Mouse (Mus musculus) adipocyte (in vitro differentiated cells): ENCODE data around the gene Il15ra.

ENCODE experiments used
- DNase-seq: peaks from one replicate; pipeline ENCODE4 v3.0.0-alpha.2; 2016; ENCODE audit warnings: low spot score

Gene Il15ra

GRCm38 (mm10) chr2:11705201-11706025 lies at the start of gene Il15ra:
Gene Il15ra (plus strand): TSS chr2:11705290.
- peak; percentile 81 for DNase-seq

DNA sequence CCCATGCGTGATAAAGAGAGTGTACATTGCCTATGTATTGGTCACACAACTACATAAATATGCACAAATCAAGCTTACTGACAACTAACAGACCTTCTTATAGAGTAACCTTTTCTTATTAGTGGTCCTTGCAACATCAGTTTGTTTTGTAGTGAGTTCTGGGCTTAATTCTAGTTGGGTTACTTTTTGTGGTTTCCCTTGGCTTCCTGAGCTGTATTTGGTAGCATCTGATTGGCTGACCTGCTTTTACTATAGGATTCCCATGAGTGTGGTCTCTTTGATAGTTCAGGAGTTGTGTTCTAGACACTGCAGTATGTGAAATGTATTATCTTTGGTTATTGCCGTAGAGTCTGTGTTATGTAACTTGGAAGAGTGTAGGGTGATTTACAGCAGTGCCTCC lies 47.5 kb upstream of the Il15ra start:
- no peak for DNase-seq

DNA sequence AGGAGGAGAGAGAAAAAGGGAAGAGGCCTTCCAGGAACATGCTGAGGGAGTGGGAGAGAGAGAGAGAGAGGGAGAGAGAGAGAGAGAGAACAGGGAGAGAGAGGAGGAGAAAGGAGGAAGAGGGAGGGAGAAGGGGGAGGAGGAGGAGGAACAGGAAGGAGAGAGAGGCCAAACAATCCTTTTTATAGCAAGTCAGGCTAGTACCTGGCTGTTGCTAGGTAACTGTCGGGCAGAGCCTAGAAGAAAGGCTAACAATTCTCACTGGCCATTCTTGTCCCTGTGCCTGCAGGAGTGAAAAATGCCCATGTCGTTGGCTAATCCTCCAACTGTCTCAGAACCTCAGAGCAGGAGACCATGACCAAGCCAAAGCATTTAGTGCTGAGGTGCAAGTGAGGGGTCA lies 45.8 kb upstream of the Il15ra start:
- DNase-seq = no peak

DNA sequence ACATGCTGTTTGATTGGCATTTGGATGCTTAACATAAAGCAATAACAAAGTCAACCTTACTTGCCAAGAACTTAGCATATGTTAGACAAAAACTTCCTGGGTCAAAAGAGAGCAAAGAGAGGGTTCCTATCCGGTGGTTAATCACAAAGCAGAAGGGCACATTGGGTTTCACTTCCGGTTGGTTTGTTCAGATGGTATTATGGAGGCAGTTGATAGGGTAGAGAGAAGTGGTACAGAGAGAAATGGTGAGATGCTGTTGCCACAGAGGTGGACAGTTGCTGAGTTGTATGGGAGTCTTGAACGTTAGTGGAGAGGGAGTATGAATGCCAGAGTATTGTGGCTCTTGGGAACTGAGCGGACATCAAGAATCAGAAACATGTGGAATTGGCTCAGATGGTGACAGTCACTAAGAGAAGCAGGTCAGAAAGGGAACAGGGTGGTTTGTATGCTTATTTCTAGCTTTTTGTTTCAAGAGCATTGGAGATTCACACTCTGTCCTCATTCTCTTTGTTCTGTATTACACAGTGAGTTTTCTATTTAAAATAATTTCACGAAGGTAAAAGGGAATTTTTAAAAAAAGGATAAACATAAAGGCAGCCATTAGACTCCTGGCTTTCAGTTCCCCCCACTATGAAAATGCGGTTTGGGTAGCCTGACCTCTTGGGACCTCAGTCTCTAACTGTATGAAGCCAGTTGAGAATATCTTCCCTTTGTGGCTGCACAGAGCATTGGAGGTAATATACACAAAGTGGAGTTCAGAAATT lies 42.8 kb upstream of the Il15ra start:
- DNase-seq = no peak

DNA sequence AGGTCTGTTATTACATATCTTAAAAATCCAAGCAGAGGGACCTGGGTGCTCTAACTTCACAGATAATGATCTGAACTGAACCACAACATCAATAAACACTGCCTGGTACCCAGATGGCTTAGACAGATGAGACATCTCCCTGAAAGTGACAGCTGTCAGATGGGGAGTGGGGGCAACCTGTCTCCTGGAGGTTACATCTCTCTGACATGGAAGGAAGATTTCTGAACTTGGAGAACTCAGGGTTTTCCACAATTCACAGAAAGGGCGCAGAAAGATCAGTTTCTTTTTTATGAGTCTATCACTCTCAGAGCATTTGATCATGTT lies 42.2 kb upstream of the Il15ra start:
- no peak for DNase-seq

- peak; percentile 81 for DNase-seq
Observed at GRCm38 (mm10) chr2:11663961-11664360, 41.1 kb upstream of the Il15ra start.

GRCm38 (mm10) chr2:11664367-11664766 lies 40.7 kb upstream of the Il15ra start:
- no peak for DNase-seq

DNA sequence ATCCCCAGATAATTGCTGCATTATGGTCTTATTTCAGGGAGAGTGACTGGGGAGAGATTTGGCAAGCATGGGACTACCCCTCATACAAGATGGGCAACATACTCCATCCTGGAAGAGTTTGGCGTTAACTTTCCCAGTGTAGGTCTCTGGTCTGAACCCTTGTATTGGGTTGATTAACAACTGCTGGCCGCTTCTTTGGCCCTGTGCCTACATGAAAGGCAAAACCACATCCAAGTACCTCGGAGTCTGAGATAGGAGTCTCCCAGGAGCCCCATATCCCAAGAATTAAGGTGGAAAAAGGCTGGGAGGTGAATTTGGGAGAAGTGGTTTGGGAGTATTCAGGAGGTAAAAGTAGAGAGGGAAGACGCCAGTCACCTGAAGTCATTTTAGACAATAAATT lies 40.3 kb upstream of the Il15ra start:
- DNase-seq = peak; percentile 11

GRCm38 (mm10) chr2:11665326-11665725 lies 39.8 kb upstream of the Il15ra start:
- peak; percentile 34 for DNase-seq

DNA sequence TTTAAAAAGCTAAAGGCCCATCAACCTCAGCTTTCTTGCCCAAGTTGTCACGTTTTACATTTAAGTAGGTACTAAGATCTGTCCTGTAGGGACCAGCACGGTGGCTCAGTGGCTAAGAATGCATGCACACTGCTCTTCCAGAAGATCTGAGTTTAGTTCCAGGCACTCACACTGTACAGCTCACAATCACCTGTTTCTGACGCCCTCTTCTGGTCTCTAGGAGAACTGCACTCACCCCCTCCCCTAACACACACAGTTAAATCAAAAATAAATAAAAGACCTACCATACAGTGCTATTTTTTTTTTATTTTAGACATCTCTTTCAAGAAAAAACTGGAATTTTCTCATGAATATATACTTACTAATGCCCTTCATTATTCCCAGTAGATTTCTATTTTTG lies 32.9 kb upstream of the Il15ra start:
- DNase-seq = no peak

DNA sequence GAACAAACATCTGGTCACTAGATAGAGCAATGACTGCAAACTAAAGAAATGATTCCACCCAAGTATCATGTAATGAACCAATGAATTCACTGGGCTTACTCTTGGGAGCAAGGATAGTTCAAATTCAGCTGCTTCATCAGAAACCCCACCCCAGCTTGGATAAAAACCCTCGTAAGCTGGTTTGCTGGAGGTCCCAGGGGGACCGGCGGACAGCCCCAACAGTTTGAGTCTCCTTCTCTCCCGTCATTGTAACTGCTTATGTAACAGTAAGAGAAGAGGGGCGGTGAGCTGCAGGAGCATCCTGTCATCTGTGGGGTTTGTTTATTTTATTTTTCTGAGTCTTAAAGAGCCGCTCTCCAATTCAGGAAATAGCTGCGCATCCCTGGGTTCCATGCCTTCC lies 25.5 kb upstream of the Il15ra start:
- no peak for DNase-seq

DNA sequence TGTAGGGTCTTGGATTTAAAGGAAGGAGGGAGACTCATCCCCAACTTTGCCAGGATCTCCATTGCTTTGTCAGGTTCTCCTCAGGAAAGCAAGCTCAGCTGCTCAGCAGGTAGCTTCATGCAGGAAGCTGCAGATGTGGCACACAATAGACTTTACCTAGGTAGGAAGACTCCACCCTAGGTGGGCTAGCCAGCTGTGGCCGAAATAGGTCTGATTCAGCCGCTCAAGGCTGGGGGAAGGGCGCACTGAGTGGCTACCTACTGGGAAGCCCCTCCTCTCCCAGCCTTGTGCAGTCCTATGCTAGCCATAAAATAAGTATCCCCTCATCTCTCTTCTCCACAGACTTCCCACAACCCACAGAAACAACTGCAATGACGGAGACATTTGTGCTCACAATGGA lies 22.4 kb upstream of the Il15ra start:
- DNase-seq = no peak

GRCm38 (mm10) chr2:11686512-11686911 lies 18.6 kb upstream of the Il15ra start:
- no peak for DNase-seq

GRCm38 (mm10) chr2:11687436-11687835 lies 17.7 kb upstream of the Il15ra start:
- DNase-seq = peak; percentile 65

DNA sequence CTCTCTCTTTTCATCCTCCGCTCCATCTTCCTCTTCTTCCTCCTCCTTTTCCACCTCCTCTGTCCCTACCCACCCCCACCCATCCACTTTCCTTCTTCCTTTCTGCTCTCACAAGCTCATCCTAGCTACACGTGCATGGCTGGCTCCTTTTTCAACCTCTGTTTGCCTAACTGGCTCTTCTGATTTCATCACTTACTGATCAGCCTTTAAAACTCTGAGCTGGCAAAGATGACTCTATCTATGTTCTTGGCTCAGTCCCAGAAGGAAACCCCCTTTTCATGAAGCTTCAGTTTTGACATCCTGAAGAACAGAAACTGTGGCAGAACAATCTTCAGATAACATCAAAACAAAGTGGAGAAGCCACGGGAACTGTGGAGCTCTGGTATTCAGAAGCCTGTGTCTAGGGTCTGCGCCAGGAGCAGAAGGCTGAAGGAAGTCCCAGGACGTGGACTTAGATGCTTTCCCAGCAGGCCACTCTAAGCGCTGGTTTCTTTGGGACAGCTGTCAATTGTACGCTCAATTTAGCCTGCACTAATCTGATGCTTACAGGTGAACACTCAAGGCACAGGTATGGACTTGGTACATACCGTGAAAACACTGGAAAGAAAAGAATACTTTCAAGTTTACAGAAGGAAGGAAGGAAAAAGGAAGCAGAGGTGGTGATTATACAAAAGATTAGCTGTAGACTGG lies 14.7 kb upstream of the Il15ra start:
- DNase-seq = no peak

DNA sequence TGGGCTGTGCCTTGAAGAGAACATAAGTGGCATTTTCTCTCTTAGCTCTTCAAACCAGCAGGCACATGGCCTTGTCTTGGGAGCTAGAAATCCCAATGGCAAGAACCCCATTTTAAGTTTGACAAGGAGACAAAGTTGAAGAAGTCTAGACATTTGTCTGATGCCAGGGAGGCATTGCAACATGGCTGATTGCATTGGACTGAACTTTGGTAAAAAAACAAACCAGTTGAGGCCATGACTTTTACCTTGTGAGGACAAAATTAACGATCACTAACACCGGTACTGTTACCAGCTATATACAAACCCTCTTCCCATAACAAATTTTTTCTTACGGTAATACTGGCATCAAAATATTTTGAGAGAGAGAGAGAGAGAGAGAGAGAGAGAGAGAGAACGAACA lies 11.7 kb upstream of the Il15ra start:
- peak; percentile 57 for DNase-seq

DNA sequence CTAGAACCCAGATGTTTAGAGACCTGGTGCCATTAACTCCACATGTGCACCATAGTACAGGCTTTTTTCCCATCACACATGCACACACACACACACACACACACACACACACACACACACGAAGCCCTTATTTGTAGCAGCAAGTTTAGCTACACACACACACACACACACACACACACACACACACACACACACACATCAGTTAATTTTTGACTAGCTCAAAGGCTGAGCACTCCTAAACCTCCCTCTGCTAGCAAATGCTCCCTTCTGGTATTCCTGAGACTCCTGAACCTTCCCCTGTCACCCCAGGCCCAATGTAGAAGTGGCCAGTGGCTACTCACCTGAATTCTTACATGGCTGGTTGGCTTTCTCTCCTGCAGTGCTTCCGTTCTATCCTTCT lies 11.0 kb upstream of the Il15ra start:
- DNase-seq = no peak

- no peak for DNase-seq
Observed at GRCm38 (mm10) chr2:11695867-11696266, 9.2 kb upstream of the Il15ra start.

GRCm38 (mm10) chr2:11698994-11699393 lies 6.1 kb upstream of the Il15ra start:
- peak; percentile 44 for DNase-seq

- DNase-seq = no peak
Observed at GRCm38 (mm10) chr2:11699905-11700304, 5.2 kb upstream of the Il15ra start.

- no peak for DNase-seq
Observed at GRCm38 (mm10) chr2:11706030-11706745, 1.1 kb downstream of the Il15ra start.

DNA sequence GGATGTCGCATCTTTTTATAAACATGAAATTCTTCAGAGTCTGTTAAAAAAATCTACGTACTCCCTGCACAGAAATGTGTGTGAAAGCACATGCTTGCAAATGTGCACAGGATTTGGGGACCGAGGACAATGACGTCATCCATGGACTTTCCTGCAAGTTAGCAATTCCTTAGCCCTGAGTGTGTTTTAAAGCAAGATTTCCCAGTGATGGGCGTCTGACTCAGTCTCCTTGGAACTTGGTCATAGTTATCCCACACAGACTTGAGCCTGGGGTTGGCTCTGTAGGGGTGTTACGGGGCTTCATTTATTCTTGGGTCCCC lies 1.6 kb downstream of the Il15ra start:
- DNase-seq = no peak

- DNase-seq = no peak
Observed at GRCm38 (mm10) chr2:11708538-11708937, 3.4 kb downstream of the Il15ra start.
